Mouse (Mus musculus) heart, postnatal 36 days (tissue): ENCODE data around the gene Clcnka. TPM values are rescaled to one million over a fixed set of nuclear protein-coding genes. Genes with fewer than 3 reads are reported as not detected.
A peak's percentile ranks its signal among the peaks of the same experiment; 100 is the strongest.

Source experiments
- DNase-seq, 2 experiments: peaks; one replicate each; pipeline ENCODE4 v3.0.0; 2021 to 2022
- intact Hi-C: fragments of 180-260 bp; cut with DNase I; formaldehyde crosslinking; loops from one replicate; pipeline ENCODE4 v1.15.1; 2025
- total RNA-seq, 2 experiments: library from RNA; stranded (reverse); gene quantifications; 2 replicates each; pipeline ENCODE4 v1.2.3; 2021

Clcnka gene
- total RNA-seq, 2 experiments from 2014 or later: not detected

DNA sequence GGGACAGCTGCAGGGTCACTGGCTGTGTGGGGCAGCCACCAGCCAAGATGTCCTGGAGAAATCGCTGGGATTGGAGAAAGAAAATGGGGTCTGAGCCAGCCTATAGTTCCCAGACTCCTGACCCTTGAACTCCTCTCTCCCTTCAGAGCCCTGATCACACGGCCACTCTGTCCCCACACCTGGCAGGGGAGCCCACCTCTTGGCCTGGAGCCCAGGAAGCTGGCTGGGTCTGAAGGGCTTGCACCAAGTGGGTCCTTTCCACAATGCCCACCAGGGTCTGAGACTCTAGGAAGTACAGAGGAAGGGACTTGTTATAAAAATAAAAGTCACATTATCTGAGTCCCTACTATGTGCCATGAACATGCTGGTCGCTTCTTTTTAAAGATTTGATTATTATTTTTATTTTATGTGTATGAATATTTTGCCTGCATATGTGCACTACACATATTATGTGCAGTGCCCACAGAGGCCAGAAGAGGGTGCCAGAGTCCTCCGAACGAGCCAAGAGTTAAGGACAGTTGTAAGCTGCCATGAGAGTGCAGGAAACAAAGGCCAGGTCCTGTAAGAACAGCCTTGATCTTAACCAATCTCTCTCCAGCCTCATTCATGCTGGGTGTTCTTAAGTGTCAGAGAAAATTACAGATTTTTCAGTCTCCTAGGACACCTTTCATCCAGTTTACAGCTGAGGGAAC lies 11.3 kb downstream of the Clcnka start:
- intact Hi-C loops: loop anchor here (2.0 to 10.0 kb wide), 2 partner anchors 190 to 568 kb away; no protein-coding TSS in a partner anchor
- DNase-seq: peak; percentile 74 to 86

DNA sequence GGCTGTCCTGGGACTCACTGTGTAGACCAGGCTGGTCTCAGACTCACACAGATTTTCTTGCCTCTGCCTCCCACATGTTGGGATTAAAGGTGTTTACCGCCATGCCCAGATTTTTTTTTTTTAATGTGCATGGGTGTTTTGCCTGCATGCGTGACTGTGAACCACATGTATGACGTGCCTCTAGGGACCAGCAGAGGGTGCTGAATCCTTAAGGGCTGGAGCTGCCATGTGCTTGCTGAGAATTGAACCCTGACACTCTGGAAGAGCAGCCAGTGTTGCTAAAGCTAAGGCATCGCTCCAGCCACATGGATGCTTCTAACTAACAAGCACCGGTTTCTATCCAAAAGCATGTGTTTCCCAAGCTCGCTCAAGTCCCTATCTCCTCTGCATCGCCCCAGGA lies 12.4 kb downstream of the Clcnka start:
- intact Hi-C loops: loop anchor here (2.0 to 10.0 kb wide), 2 partner anchors 191 to 569 kb away; no protein-coding TSS in a partner anchor

GRCm38 (mm10) chr4:141385275-141385674 lies 13.2 kb downstream of the Clcnka start:
- peak; percentile 44 to 57 for DNase-seq
- intact Hi-C loops: loop anchor here (10.0 kb wide), 1 partner anchor 570 kb away; no protein-coding TSS in a partner anchor

More for the DNA sequence above, 12.4 kb downstream of the Clcnka start:
- DNase-seq: no peak

GRCm38 (mm10) chr4:141382406-141382805 lies 16.1 kb downstream of the Clcnka start:
- intact Hi-C loops: loop anchor here (10.0 kb wide), 1 partner anchor 572 kb away; no protein-coding TSS in a partner anchor
- no peak for DNase-seq

DNA sequence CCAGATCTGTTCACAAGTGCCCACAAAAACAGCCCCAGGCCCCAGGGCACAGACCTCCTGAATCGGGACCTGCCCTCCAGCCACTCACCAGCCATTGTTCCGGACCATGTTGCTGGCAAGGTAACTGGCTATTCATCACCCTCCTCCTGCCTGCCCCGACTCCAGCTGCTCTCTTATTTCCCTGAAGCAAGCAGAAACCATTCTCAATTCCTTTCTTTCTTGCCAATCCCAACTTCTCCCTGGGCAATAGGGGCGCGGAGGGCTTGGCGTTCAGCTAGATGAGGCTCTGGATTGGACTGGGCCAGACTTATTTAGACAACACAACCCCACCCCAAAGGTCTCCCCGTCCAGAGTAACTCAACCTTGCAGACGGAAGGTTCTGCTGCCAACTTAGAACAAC lies 18.9 kb downstream of the Clcnka start:
- intact Hi-C loops: loop anchor here (10.0 kb wide), 1 partner anchor 575 kb away; no protein-coding TSS in a partner anchor
- no peak for DNase-seq

- no peak for DNase-seq
- intact Hi-C loops: no loop called here
Measured at GRCm38 (mm10) chr4:141372426-141372825, 26.1 kb downstream of the Clcnka start.

- intact Hi-C loops: no loop called here
- DNase-seq: peak in 1 of 2 experiments; percentile 20
Measured at GRCm38 (mm10) chr4:141367997-141368791, 30.3 kb downstream of the Clcnka start, which contains the start of gene Fam131c. Fam131c (plus strand) TSS chr4:141368220.

DNA sequence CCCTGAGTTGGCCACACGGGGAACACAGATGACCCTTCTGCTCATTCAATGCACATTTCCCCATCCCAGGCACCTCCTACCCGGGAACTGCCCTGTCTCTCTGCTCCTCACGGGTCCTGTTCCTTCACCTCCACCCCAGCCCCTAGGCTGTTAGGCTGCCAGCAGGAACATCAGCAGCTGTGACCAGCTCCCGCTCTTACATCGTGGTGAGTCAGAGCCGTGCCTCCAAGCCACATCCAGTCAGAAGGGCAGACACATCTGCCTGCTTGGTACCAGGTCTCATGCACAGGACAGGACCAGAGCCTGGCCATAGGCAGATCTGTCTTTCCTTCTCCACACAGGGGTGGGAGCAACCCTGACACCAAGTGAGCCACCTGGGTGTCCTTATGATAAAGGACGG lies 32.6 kb downstream of the Clcnka start:
- intact Hi-C loops: no loop called here
- DNase-seq: no peak

- intact Hi-C loops: no loop called here
- no peak for DNase-seq
Measured at GRCm38 (mm10) chr4:141365126-141365525, 33.4 kb downstream of the Clcnka start.

- intact Hi-C loops: loop anchor here (1.0 to 2.0 kb wide), 4 partner anchors 46 to 220 kb away; no protein-coding TSS in a partner anchor
- DNase-seq: peak; percentile 85 to 90
Measured at GRCm38 (mm10) chr4:141362937-141363548, 35.5 kb downstream of the Clcnka start.

- intact Hi-C loops: no loop called here
- no peak for DNase-seq
Measured at GRCm38 (mm10) chr4:141360846-141361245, 37.7 kb downstream of the Clcnka start.

GRCm38 (mm10) chr4:141359222-141359621 lies 39.3 kb downstream of the Clcnka start:
- DNase-seq: no peak
- intact Hi-C loops: no loop called here

GRCm38 (mm10) chr4:141357811-141358210 lies 40.7 kb downstream of the Clcnka start:
- no peak for DNase-seq
- intact Hi-C loops: no loop called here

DNA sequence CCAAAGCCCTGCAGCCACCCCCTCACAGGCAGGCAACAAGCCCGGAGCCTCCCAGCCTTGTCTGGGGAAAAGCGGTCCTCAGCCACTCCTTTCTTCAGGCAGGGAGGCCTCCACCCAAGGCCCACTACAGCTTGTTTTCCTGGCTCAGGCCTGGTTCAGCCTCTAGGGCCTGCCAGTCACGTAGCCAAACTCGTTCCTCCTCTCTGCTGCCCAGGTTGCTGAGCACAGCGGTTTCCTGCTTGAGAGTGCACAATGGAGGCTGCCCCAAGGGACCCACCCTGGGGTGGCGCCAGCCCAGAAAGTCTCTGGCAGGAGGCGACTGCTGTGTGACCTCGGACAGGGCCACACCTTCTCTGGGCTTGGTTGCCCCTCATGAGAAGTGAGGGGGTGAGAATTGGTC lies 44.7 kb downstream of the Clcnka start:
- DNase-seq: peak; percentile 60 to 62
- intact Hi-C loops: loop anchor here (2.0 kb wide), 1 partner anchor 27 kb away; no protein-coding TSS in a partner anchor

GRCm38 (mm10) chr4:141352986-141353385 lies 45.5 kb downstream of the Clcnka start:
- no peak for DNase-seq
- intact Hi-C loops: loop anchor here (2.0 kb wide), 1 partner anchor 26 kb away; no protein-coding TSS in a partner anchor

DNA sequence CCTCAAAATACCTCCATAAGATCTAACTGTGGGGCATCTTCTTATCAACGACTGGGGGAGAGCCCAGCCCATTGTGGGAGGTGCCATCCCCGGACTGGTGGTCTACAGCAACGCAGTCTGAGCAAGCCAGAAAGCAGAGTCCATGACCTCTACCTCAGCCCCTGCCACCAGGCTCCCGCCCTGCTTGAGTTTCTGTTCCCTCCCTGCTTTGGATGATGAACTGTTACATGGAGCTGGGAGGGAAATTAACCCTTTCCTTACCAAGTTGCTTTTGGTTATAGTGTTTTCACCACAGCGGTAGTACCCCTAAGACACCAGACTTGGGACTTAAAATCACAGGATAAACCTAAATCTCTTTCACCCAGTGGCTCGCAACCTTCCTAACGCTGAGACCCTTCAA lies 46.6 kb downstream of the Clcnka start:
- DNase-seq: no peak
- intact Hi-C loops: loop anchor here (2.0 kb wide), 1 partner anchor 25 kb away; no protein-coding TSS in a partner anchor

GRCm38 (mm10) chr4:141350015-141350414 lies 48.5 kb downstream of the Clcnka start:
- DNase-seq: no peak
- intact Hi-C loops: no loop called here

DNA sequence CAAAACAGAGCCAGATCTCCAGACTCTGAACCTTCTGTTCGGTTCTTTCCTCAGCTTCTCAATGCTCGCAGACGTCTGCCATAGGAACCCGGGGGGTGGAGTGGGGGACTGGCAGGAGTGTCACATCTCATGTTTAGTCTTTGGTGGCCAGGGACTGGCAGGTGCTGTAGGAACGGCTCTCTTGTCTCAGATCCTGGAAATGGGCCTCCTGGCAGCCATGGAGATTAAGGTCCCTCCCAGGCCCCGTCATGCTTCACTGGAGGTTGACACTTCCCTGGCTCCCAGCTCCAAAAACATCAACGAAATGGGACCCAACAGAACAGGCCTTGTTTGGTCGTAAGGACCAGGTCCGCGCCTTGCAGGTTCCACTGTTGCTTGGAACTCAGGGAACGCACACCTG lies 49.9 kb downstream of the Clcnka start:
- no peak for DNase-seq
- intact Hi-C loops: no loop called here

- intact Hi-C loops: no loop called here
- no peak for DNase-seq
Measured at GRCm38 (mm10) chr4:141347365-141347797, 51.1 kb downstream of the Clcnka start.

GRCm38 (mm10) chr4:141345219-141345618 lies 53.3 kb downstream of the Clcnka start:
- no peak for DNase-seq
- intact Hi-C loops: no loop called here

GRCm38 (mm10) chr4:141343515-141343914 lies 55.0 kb downstream of the Clcnka start:
- no peak for DNase-seq
- intact Hi-C loops: no loop called here
